Mouse (Mus musculus): ENCODE results near the gene Cfdp1.

Gene Cfdp1

DNA sequence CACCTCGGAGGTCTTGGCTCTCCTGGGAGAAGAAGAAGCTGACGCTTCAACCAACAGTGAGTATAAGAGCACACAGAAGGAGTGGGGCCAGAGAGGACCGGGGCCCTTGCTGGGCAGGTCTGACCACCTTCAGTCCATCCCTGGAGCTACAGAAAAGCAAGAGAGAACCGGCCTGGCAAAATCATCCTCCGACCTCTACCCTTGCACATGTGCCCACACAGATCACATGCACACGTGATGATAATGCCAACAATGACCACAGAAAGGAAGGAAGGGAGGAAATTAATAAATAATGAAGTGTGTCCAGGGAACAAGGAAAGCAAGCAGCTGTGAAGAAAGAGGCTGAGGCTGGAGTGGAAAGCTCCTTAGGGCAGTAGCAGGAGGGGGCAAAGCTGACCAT lies 115.2 kb downstream of the Cfdp1 start:
- DNase-seq: no peak

DNA sequence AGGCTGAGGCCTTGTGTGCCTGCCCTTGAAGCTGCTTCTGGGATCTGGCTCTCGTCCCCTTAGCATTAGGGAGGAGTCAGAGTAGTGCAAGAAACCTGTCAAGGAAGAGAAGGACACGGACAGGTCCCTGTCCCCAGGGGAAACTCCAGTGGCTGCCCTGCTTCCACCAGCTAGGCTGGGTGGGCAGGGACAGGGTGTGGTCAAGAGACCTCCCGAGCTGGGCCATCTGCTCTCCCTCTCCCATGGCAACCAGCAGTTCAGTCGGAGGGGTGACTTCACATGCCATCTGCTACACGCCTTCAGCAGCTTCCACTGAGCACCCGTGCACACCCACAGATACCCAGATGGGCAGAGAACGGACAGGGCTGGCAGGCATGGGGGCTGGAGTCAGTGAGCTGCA lies 117.8 kb downstream of the Cfdp1 start:
- DNase-seq: peak; percentile 72 to 76

DNA sequence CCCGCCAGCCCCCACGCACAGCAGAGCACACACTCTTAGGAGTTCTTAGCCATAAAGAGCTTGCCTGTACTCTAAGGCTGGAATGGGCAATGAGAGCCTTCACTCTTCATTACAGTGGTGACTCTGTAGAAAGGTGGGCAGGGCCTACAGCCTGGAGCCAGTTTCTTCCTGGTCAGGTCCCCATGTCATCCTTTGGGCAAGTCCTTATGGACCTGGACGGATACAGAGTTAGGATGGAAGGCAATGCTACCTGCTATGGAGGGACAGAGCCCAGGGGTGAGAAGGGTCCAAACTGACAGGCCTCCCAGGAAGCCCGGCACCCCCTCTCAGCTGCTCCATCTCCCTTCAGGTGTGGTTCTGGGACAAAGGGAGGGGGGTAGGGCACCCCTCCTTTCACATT lies 118.3 kb downstream of the Cfdp1 start:
- DNase-seq: peak in 1 of 2 experiments; percentile 45

DNA sequence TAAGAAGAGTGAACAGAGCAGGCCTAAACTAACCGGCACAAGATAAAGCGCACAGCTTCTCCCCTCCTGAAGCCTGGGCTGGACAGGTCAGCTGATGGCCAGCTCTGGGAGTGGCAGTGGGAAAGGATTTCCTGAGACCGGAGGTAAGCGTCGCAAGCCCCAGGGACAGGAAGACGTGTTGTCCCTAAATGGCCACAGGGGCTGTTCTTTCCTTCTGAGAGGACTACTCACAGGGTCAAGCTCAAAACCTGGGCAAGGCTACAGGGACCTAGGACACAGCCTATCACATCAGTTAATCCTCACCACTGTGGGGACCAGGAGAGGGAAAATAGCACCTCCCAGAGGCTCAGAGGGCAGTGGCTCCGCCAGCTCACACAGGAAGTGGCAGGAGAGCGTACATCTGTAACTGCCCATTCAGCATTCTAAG lies 118.7 kb downstream of the Cfdp1 start:
- peak; percentile 37 to 42 for DNase-seq

DNA sequence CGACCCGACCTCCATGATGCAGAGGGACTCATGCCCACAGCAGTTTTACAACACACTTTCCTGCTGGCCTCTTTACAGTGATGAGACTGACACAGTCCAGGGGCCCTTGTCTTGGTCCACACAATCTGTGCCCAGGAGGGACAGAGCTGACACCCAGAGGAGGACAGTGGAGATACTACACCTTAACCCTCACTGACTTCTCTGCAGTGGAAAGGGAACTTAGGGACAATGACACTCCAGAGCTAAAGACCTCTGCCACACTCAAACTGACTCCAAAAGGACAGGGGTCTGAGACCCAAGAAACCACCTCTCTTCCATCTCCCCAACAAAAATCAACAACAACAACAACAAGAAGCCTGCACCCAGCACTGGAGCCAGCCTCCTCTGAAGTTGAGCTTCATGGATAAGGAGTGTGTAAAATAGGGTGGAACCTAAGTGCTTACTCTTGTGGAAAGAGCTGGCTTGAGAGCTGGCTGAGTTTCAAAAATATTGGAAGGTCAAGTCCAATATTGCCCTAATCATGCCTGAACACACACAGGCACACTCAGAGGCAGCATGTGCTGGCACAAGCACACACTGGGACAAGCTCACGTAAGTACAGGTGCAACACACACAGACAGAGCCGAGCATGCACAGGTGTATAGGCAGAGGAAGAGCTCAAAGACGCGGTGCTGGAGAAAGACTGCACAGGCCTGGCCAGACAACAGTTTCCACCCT lies 119.7 kb downstream of the Cfdp1 start:
- peak; percentile 34 to 35 for DNase-seq

DNA sequence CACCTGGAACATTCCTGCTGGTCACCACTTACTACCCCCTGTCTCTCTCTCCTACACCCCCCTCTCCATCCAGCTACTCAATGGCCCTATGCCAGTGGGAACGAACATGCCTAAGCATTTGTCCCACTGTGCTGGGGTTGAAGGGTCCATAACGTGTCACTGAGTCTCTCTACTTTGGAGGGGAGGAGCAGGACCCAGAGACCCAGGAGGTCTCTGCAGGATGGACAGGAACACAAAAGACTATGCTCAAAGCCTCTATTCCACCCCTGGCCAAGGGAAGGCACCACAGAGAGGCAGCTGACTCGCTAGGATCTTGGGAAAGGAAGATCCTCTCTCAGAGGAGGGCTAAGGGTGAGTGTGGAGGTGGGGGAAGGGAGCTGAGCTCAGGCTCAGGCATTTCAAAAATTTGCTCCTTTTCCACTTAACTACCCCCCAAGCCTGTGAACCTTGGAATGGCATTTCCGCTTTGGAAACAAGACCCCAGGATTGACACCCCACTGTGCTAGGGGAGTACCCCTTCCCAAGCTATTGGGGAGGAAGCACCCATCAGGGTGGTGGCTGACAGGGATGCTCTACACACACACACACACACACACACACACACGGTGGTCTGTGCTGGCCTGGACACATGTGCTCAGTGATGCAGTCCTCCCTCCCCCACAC lies 120.4 kb downstream of the Cfdp1 start:
- no peak for DNase-seq

DNA sequence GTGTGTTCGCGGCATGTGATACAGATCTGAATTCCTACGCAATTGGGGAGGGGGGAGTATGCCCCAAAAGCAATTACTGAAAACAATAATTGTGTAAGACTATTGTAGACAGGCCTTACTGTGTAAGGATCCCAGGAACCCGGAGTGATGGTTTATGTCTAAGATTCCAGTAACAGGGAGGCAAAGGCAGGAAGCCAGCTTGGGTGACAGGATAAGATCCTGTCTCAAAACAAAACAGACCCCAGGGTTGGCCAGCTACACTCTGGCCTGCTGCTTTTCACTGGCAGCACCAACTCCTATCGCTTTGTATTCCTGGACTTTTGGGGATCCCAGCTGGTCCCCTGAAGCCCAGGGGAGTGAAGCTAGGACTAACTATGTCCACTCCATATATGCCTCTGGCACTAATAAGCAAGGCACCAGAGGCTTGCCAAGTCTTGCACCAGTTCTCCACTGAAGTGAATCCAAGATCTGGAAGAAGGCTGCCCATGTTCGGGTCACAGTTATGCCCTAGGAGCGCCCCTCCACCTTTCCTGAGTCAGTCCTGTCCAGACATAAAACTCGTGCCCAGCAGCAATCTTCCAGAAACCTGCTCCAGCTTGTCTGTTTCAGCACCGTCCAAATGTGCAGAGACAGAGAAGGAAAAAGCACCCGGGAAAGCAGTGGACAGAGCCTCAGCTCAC lies 121.5 kb downstream of the Cfdp1 start:
- peak in 1 of 2 experiments; percentile 29 for DNase-seq

DNA sequence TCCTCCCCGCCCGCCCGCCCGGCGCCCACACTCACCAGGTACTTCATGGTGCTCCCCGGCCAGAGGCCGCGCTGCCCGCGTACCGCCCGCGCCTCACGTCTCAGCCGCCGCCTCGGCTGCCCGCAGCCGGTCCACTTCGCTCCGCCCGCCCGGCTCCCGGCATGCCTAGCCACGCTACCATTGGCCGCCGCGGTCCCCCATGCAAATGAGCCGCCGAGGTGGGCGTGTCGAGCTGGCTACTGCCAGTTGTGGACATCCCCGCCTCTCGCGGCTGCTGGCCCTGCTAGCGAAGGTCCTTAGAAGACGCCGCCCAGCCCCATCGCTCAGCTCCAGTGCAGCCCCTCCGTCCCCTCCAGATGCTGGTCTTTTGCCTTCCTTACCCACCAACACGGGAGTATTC lies 122.1 kb downstream of the Cfdp1 start:
- DNase-seq: peak; percentile 94 to 97

DNA sequence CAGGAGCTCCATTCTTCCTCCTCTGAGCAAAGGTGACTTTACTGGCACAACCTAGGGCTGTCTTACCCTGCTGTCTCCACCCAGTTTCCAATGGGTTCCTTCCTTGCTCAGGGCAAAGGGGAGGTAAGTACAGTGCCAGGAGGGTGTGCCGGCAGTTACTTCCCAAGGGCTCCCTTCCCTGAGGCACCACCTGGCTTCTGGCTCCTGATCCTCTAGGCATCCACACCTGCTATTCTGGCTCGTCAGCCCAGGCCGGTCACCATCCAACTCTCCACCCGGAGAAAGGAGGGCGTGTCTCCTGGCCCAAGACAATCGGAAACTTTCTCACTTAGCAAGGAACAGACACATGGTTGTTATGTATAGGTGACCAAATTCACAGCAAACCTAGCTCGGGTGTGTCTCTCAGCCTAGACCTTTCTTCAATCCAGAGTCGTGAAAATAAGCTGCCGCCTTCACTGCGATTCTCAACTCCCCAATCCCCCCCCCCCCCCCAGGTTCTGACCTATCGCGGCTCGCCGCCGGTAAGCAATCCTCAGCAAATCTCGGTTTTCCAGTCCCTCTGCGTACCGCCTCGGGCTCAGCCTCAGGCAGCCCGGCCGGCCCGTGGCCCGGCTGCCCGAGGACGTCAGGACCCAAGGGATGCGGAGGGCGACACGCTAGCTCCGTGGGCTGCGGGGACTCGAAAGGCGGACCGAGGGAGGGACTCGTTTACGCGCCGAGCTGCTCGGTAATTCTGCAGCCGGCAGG lies 122.7 kb downstream of the Cfdp1 start:
- peak; percentile 66 to 70 for DNase-seq

DNA sequence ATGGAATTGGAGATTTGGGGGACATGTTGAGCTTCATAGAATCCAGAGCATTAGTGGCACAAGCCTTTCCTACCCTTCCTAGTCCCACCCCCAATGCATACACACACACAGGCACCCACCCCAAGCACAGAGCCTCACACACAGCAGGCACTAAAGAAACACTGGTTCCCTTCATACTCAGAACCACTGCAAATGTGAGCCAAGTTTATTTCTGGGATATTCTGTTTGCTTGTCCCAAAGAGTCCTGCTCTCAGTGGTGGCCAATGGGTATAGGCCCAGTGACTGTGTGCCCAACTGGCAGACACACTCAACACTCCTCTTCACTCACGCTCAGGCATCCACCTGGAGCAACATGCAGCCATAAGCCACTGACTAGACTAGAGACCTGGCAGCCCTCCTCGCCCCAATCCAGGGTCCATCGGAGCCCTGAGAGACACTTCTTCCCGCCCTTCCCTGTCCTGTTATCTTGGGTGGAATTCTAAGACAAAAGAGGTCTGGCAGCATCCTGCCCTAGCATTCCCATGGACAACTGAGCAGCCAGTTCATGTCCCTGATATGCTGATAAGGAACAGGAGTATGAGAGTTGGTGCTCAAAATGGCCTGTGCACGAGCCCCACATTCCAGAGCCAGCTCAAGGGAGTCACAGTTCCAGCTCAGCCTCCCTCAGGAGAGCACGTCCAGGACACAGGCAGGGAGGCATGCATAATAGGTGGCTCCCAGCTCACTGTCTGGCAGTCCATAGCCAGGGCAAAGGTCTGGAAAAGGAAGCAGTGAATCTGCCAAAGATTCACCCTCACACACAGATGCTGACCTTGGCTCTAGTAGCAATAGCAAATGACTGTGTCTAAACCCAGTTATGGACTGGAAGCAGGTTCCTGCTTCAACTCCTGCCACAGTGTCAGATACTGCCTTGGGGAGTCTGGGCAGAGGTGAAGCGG lies 124.6 kb downstream of the Cfdp1 start:
- peak; percentile 33 to 34 for DNase-seq

DNA sequence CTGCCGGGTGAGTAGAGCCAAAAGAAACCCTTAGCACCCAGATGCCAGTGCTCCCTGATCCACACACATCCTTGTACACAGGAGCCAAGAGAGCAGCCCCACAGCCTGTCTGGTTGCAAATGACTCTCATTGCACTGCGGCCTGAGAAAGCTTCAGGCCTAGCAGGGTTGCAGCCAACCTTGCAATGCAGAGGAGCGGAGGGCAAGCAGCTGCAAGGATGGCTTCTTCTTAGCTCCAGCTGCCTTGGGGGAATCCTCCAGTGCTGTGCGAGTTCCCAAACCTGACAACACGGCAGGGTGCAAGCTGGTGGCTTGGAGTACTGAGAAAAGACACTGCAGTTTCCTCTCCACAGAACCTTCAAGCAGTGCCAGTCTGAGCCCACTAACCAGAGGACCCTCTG lies 125.6 kb downstream of the Cfdp1 start:
- DNase-seq: peak; percentile 22

DNA sequence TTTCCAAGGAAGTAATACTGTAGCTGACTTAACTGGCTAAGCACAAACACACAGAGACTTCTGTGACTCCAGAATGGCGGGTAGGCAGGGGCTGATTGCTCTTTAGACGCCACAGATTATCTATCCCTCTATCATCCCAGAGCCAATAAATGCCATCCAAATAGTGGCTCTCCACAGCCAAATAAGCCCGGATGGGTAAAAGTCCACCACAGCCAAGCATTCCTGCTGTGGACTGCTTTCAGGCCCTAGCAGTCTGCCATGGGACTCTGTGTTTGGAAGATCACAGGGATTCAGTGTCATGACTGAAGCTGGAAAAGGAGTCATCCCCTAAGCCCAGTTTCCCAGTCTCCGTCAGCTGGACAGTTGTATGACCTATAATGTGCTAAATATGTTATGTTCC lies 126.5 kb downstream of the Cfdp1 start:
- peak; percentile 2 to 11 for DNase-seq

DNA sequence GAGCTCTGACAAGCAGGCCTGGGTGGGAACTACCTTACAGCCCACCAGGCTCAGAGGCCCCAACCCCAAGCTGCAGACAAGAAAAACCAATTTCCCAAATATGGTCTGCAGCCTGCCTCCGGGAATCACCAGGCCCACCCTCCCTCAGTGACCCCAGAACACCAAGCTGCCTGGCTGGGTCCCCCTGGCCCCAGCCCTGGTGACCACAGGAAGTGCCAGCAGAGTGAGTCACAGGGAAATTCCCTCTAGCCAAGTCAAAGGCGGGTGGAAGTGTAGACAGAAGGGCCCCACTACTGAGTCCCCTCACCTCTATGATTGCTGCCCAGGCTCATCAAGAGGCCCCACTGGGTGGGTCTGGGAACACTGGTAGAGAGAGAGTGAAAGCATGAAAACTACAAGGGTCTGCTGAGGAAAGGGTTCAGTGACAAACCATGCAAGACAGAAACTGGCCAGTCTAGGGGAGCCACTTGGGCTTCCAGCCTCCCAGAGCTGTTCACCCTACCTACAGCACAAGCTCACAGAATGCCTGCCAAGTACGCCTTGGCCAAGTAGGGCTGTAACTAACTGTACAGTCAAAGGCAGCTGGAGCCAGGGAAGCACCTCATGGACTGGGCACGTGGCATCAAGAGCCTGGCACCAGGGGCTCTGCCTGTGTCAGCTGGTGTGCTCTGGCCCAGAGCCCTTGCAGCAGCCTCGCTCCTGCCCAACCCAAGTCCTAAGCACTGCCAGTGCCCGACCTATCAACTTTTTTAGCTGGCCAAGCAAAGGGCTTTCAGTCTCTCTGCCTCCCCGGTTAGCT lies 127.8 kb downstream of the Cfdp1 start:
- DNase-seq: peak; percentile 68 to 77

DNA sequence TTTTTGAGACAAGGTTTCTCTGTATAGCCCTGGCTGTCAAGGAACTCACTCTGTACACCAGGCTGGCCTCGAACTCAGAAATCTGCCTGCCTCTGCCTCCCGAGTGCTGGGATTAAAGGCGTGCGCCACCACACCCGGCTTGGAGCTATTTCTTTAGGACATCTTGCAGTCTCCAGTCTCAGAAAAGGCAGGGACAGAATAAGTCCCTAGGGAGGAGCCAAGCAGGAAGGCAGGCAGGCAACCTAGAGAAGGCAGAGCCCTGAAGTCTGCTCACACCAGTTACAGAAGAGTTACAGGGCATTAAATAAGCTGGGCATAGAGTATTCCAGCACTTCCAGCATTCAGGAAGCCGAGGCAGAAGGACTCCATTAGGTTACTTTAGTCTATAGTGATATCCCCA lies 128.8 kb downstream of the Cfdp1 start:
- peak in 1 of 2 experiments; percentile 10 for DNase-seq

DNA sequence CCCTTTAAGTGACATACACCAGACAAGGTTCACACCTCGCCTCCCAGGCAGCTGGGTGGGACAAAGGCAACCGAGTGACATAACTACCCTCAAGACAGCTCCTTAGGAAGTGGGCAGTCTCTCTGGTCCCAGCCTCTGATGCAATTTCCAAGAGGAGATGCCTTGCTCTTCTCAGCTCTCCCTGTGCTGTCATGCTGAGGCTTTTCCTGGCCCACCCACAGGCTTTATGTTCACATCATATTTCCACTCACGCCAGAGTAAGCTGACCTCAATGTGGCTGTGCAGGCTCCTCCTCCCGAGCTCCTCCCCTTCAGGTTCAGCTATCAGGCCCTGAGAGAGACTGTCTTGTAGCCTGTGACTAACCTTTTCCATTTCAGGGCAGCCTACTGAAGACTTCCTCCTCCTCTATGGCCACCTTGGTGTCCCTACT lies 134.0 kb downstream of the Cfdp1 start:
- DNase-seq: peak; percentile 11 to 20

DNA sequence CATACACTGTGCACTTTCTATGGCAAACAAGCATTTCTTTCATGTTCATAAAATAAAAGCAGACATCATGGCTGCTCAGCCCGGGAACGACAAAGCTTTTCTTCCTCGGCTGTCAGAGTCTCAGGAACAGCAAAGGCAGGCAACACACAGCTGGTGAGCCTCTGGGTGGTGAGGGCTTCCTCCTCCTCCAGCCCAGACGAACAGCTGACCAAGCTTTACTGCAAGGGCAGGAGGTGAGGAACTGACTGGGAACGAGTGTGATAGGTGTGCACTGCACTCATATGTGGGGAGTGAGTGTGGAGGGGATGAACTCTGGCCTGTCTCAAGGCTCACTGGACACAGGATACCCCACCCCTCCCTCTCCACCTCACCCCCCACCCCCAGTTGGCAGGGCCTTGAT lies 135.2 kb downstream of the Cfdp1 start:
- peak; percentile 11 to 18 for DNase-seq
